ENCODE assay signal across 8 mouse cellular contexts in the genomic region with DNA sequence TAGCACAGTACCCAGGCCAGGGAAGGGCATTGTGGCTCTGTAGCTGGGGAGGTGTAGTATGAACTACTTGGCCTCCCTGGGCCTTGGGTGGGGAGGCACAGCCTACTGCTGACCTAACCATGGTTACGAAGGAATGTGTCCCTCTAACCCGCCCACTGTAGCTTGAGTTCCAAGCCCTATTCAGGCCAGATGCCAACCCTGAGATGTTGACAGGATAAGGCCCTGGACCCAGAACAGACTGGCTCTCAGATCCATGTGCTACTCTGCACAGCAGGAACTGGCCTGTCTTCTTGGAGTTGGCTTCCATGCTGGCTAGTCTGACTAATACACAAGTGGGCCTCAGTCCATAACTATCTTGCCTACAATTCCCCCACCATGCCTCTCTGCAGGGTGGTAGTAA. TPM values are rescaled to one million over a fixed set of nuclear protein-coding genes. Genes with fewer than 3 reads are reported as not detected.
A peak's percentile ranks its signal among the peaks of the same experiment; 100 is the strongest.
DNase-seq lines count a peak whose midpoint lies in the region; ATAC-seq and TF ChIP-seq lines count a peak whose summit lies in the region.

No protein-coding gene starts in this region.

- no peak overlapping the region for H3K4me3 ChIP-seq in hindbrain, embryonic 13.5 days
- no peak overlapping the region for H3K4me3 ChIP-seq in lung, postnatal 0 days (ENCODE audit: low read depth, low read length)
- H3K4me3 ChIP-seq in intestine, embryonic 16.5 days (ENCODE audit: low read length) = no peak overlapping the region

- peak overlapping the region; percentile 91 for H3K27ac ChIP-seq in hindbrain, embryonic 13.5 days
- H3K27ac ChIP-seq in lung, postnatal 0 days (ENCODE audit: low read length) = peak overlapping the region; percentile 47
- no peak overlapping the region for H3K27ac ChIP-seq in intestine, embryonic 16.5 days (ENCODE audit: low read length)

- peaks cover 44% of the 10 kb centered on the region for H3K36me3 ChIP-seq in hindbrain, embryonic 13.5 days
- no peaks in the 10 kb centered on the region for H3K36me3 ChIP-seq in lung, postnatal 0 days (ENCODE audit: insufficient read depth, low read length)
- peaks cover 13% of the 10 kb centered on the region for H3K36me3 ChIP-seq in intestine, embryonic 16.5 days (ENCODE audit: control insufficient read depth, insufficient read depth, low read length)

- H3K4me2 ChIP-seq in hindbrain, embryonic 13.5 days = peak overlapping the region; percentile 27
- H3K4me2 ChIP-seq in lung, postnatal 0 days (replicated peaks; ENCODE audit: low read depth, low read length) = no peak overlapping the region
- H3K4me2 ChIP-seq in intestine, embryonic 16.5 days (ENCODE audit: low read depth, low read length) = no peak overlapping the region

- 47% methylated on average over 2 of the region's 2 CpGs for WGBS in hindbrain, embryonic 13.5 days
- 17% methylated on average over 2 of the region's 2 CpGs for WGBS in lung, postnatal 0 days
- 55% methylated on average over 2 of the region's 2 CpGs for WGBS in intestine, embryonic 16.5 days

- TF ChIP-seq CTCF in lung, postnatal 0 days (IDR thresholded peaks at IDR 0.05) = no peak

- TF ChIP-seq EP300 in lung, postnatal 0 days (IDR thresholded peaks at IDR 0.05) = no peak

- peak overlapping the region; percentile 43; the same call in 1 of the 2 replicates for H3K9ac ChIP-seq in hindbrain, embryonic 13.5 days
- H3K9ac ChIP-seq in lung, postnatal 0 days (replicated peaks; ENCODE audit: low read depth) = no peak overlapping the region
- H3K9ac ChIP-seq in intestine, embryonic 16.5 days (ENCODE audit: low read depth, low read length) = no peak overlapping the region

- 0 out of 2 replicates have a peak, but pooled peaks cover 3% of the 10 kb centered on the region for H3K27me3 ChIP-seq in hindbrain, embryonic 13.5 days
- H3K27me3 ChIP-seq in lung, postnatal 0 days (replicated peaks; ENCODE audit: insufficient read depth, low read length) = no peaks in the 10 kb centered on the region
- no peaks in the 10 kb centered on the region for H3K27me3 ChIP-seq in intestine, embryonic 16.5 days (replicated peaks; ENCODE audit: control insufficient read depth, insufficient read depth, low read length)

- peaks cover 76% of the 10 kb centered on the region for H3K4me1 ChIP-seq in hindbrain, embryonic 13.5 days (replicated peaks)
- H3K4me1 ChIP-seq in lung, postnatal 0 days (ENCODE audit: insufficient read depth, low read depth, low read length) = peaks cover 24% of the 10 kb centered on the region
- peaks cover 31% of the 10 kb centered on the region for H3K4me1 ChIP-seq in intestine, embryonic 16.5 days (ENCODE audit: control insufficient read depth, insufficient read depth, low read length)

- ATAC-seq in hindbrain, embryonic 13.5 days (ENCODE audit: low FRiP score) = no peak
- ATAC-seq in lung, postnatal 0 days = peak; percentile 68
- no peak for ATAC-seq in monocyte, adult 5-6 weeks (replicated peaks; ENCODE audit: insufficient number of reproducible peaks, low FRiP score, low TSS enrichment, poor library complexity, severe bottlenecking)
- no peak for ATAC-seq in intestine, embryonic 16.5 days

- no peaks in the 10 kb centered on the region for H3K9me3 ChIP-seq in hindbrain, embryonic 13.5 days
- no peaks in the 10 kb centered on the region for H3K9me3 ChIP-seq in lung, postnatal 0 days (ENCODE audit: low read length)
- H3K9me3 ChIP-seq in intestine, embryonic 16.5 days (ENCODE audit: control insufficient read depth, low read length) = no peaks in the 10 kb centered on the region

- peak; percentile 54 to 68 for DNase-seq in urinary bladder, postnatal 36 days (ENCODE audit: low spot score in 2 of 2)
- no peak for DNase-seq in urinary bladder, adult 2 months (ENCODE audit: low spot score)
- DNase-seq in fat pad, adult 2 months (ENCODE audit: extremely low read depth, low read depth, low spot score) = peak; percentile 58
- DNase-seq in lung, postnatal 0 days (ENCODE audit: low spot score) = peak; percentile 82
- DNase-seq in right cerebral cortex, adult 2 months (ENCODE audit: low spot score in 2 of 2) = no peak

RNA-seq across cellular contexts. Expression of a gene that starts 30.0 kb away (rescaled TPM):
- polyA plus RNA-seq in urinary bladder, adult 2 months (2012; rRNA removed) = 16.5 and 21.5 TPM in 2 replicates
- 26.1 and 27.0 TPM in 2 replicates for polyA plus RNA-seq in hindbrain, embryonic 13.5 days (2015; fragmentation: Nextera tagmentation; extraction: Ambion mirVana)
- polyA plus RNA-seq in lung, postnatal 0 days (2015; fragmentation: Nextera tagmentation; extraction: Ambion mirVana) = 20.0 and 20.9 TPM in 2 replicates
- total RNA-seq in monocyte, adult 5-6 weeks (2017) = 9.3 to 21.9 TPM (median 18.1 TPM) in 3 replicates
- polyA plus RNA-seq in intestine, embryonic 16.5 days (2015; fragmentation: Nextera tagmentation; extraction: Ambion mirVana) = 28.4 and 29.8 TPM in 2 replicates

RNA-seq across cellular contexts. Expression of a gene that starts 30.5 kb away (rescaled TPM):
- polyA plus RNA-seq in urinary bladder, adult 2 months (2012; rRNA removed) = 169 and 205 TPM in 2 replicates
- polyA plus RNA-seq in hindbrain, embryonic 13.5 days (2015; fragmentation: Nextera tagmentation; extraction: Ambion mirVana) = 85.9 and 88.5 TPM in 2 replicates
- 109 and 111 TPM in 2 replicates for polyA plus RNA-seq in lung, postnatal 0 days (2015; fragmentation: Nextera tagmentation; extraction: Ambion mirVana)
- 11.3 to 19.0 TPM (median 15.8 TPM) in 3 replicates for total RNA-seq in monocyte, adult 5-6 weeks (2017)
- 109 and 110 TPM in 2 replicates for polyA plus RNA-seq in intestine, embryonic 16.5 days (2015; fragmentation: Nextera tagmentation; extraction: Ambion mirVana)

RNA-seq across cellular contexts. Expression of a gene that starts 48.2 kb away (rescaled TPM):
- 15.6 and 17.3 TPM in 2 replicates for polyA plus RNA-seq in urinary bladder, adult 2 months (2012; rRNA removed)
- polyA plus RNA-seq in hindbrain, embryonic 13.5 days (2015; fragmentation: Nextera tagmentation; extraction: Ambion mirVana) = 81.1 and 88.9 TPM in 2 replicates
- polyA plus RNA-seq in lung, postnatal 0 days (2015; fragmentation: Nextera tagmentation; extraction: Ambion mirVana) = 14.6 and 18.5 TPM in 2 replicates
- 1.4 to 2.2 TPM (median 1.7 TPM) in 3 replicates for total RNA-seq in monocyte, adult 5-6 weeks (2017)
- 18.4 and 21.7 TPM in 2 replicates for polyA plus RNA-seq in intestine, embryonic 16.5 days (2015; fragmentation: Nextera tagmentation; extraction: Ambion mirVana)

RNA-seq across cellular contexts. Expression of a gene that starts 48.3 kb away (rescaled TPM):
- polyA plus RNA-seq in urinary bladder, adult 2 months (2012; rRNA removed) = 36.6 and 43.0 TPM in 2 replicates
- polyA plus RNA-seq in hindbrain, embryonic 13.5 days (2015; fragmentation: Nextera tagmentation; extraction: Ambion mirVana) = 76.0 and 79.8 TPM in 2 replicates
- 23.7 and 25.2 TPM in 2 replicates for polyA plus RNA-seq in lung, postnatal 0 days (2015; fragmentation: Nextera tagmentation; extraction: Ambion mirVana)
- total RNA-seq in monocyte, adult 5-6 weeks (2017) = 15.3 to 37.3 TPM (median 31.7 TPM) in 3 replicates
- 62.4 and 69.8 TPM in 2 replicates for polyA plus RNA-seq in intestine, embryonic 16.5 days (2015; fragmentation: Nextera tagmentation; extraction: Ambion mirVana)

Comparison
In these comparisons a context has a peak if more than half of its experiments do, and no peak if none do; other contexts are left out.
1. DNase-seq: peak in urinary bladder, postnatal 36 days (2 of 2), fat pad, adult 2 months (single experiment) and lung, postnatal 0 days (single experiment); none in urinary bladder, adult 2 months (single experiment) and right cerebral cortex, adult 2 months (0 of 2).